Mouse (Mus musculus) cerebellum, postnatal 4 days (tissue): ENCODE data around the gene Gm14548.
"Not testable (repeated sequence)": the region's sequence is repeated elsewhere in the genome, so short reads cannot be mapped to it uniquely, and the experiment has no call there.

Source experiments
- DNase-seq, 2 experiments: peaks; one replicate each; pipeline ENCODE4 v3.0.0; 2022; ENCODE audit warnings: low spot score in 2 of 2, mixed read lengths in 1 of 2

Gm14548 gene

DNA sequence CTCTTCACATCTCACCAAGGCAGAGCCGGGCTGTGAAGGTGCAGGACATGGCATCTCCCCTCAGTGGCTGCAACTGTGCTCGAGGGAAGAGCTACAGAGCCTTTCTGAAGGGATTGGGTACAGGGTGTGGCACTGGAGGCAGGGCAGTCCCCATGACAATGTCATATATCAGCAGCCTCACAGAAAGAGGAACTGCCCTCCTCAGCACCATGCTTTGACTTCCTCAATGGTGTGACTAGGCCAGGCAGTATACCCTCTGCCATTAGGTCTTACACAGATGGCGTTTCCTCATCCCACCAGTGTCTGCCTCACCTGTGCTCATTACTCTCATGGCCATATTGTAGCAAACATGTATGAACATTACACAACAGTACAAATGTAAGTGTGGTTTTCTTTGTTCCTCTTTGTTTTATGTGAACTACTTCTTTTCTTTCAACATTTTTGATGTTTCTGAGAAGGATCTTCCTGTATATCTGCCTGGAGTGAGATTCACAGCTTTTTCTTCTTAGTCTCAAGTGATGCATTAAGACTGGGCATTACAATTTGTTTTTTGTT is at the start of gene Gm14548:
Gm14548 (minus strand) TSS at position 85 of the 555 bp plus-strand sequence.
- DNase-seq = not testable (repeated sequence)

DNA sequence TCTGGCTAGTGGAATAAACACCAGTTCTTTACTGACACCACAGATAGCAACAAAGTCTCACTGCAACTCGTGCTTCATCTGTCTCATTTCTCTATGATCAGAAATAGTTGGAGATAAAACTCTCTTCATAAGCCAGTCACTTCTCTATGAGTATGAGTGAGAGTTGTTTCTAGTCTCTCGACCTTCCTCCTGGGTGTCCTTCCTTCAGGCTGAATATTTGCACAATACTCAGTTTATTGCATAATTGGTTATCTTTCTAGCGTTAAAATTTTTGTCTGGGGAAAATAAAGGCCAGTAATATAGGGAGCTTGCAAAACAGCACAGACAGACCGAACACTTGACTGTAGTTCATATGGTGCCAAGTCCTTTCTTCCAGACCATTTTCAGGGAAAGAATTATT is 48.2 kb upstream of the Gm14548 start:
- no peak for DNase-seq

DNA sequence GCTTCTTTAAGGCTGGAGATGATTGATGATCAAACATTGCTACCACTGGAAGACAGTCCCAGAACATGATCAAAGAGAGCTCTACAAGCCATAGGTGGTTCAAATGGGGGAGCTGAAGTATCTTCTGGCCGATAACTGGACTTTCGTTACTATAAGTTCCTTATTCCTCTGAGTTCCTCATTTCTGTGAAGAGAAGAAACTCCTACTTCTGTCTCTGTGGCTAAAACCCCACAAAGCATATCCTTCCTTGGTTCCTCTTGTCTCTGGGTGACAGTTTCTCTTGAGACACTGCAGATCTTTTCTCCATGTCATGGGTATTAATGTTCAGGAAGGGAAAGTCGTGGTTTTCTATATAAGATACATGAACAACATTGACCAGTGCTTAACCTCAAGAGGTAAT is 43.0 kb upstream of the Gm14548 start:
- DNase-seq = no peak

DNA sequence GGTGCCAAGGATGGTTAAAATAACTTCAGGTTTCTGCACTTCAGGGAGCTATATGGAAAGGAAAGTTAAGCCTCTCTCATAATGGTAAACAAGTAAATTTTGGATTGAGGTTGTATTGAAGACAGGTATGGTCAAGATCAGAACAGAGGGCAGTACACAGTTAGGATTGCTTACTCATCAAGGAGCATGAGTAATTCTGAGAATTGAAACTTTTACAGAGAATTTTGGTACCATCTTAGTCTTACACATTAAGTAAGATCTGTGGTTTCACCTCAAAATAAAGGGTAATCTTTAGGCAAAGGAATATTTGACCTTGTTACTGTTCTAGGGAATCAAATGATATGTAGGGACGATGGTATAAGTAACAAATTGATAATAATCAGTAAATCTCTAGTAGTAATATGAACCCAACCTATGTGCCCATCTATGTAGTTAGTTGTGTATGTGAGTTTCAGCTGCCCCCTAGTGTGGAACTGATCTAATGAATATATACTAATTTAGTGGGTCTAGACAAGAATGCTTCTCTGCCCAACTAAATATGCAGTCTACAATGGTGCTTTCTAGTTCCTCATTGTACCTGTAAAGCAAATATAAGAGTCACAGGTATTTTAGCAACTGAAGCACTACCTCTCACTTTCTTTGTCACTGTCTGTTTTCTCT is 42.1 kb upstream of the Gm14548 start:
- no peak for DNase-seq

DNA sequence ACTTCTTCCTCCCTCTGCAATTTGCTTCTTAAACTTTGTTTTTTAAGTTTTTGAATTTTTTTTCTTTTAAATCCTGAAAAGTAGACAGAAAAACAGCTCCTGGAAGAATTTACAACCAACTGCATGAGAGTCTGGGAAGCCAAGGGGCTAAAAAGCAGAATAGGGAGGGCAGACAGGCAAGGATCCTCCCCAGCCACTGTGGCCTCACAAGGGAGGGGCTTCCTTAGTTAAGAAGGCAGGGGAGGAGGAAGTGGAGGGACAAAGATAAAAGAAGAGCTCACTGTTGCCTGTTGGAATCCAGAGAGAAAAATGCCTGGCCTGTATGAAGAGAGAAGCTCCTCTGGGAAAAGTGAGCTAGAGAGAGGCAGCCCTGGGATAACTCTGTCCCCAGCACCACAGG is 37.6 kb upstream of the Gm14548 start:
- DNase-seq = not testable (repeated sequence)

DNA sequence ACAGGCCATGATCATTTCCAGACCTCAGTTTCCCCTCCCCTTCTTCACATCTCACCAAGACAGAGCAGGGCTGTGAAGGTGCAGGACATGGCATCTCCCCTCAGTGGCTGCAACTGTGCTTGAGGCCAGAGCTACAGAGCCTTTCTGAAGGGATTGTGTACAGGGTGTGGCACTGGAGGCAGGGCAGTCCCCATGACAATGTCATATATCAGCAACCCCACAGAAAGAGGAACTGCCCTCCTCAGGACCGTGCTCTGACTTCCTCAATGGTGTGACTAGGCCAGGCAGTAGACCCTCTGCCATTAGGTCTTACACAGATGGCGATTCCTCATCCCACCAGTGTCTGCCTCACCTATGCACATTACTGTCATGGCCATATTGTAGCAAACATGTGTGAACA is 17.5 kb upstream of the Gm14548 start, which contains the start of gene Lilra6:
Lilra6 (minus strand) TSS at position 117 of the 400 bp plus-strand sequence.
- not testable (repeated sequence) for DNase-seq

DNA sequence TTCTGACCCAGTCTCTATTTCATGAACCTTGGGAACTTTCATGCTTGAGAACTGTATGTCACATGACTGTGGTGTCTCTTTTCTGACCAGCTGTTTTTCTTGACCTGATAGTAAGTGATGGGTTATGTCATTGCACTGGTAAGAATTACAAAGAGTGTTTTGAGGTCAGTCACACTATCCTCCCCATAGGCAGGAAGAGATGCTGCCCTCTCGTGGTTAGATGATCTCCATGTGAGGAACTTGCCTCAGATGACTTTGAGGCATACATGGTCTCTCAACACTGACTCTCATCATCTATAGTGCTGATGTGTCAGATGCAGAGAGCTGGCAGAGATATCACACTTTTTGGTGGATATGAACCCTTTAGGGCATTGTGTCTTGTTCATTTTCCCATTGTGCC is 5.8 kb upstream of the Gm14548 start:
- DNase-seq = no peak

DNA sequence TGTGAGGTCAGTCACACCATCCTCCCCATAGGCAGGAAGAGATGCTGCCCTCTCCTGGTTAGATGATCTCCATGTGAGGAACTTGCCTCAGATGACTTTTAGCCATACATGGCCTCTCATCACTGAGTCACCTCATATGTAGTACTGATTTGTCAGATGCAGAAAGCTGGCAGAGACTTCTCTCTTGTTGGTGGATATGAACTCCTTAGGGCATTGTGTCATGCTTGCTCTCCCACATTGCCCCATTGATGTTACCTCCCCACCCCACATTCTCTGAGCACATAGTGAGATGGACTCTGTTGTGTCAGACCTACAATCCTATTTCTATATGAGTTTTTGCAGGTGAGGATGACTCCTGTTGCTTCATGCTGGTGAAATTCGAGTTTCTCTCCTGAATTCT is 22.9 kb downstream of the Gm14548 start:
- not testable (repeated sequence) for DNase-seq

DNA sequence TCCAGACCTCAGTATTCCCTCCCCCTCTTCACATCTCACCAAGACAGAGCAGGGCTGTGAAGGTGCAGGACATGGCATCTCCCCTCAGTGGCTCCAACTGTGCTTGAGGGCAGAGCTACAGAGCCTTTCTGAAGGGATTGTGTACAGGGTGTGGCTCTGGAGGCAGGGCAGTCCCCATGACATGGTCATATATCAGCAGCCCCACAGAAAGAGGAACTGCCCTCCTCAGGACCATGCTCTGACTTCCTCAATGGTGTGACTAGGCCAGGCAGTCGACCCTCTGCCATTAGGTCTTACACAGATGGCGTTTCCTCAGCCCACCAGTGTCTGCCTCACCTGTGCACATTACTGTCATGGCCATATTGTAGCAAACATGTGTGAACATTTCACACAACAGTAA is 53.0 kb downstream of the Gm14548 start, which contains the start of gene Pira2:
Pira2 (minus strand) TSS at position 101 of the 400 bp plus-strand sequence.
- not testable (repeated sequence) for DNase-seq

DNA sequence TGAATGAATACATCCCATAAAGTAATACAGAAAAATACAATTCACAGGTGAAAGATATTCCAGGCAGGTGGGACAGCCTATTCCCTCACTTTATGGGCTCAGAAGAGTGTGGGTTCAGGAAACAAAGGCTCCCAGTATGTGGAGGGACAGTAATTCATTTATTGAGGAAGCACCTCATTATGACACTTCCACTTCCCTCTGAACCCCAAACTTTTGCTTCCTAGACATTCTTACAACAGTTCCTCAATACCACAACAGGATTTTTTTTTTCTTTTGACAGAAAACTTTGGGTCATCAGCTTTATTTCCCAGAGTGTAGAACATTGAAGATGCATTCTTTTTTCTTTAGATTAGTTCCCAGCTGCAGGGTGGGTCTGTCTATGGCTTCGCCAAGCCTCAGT is 60.1 kb downstream of the Gm14548 start:
- not testable (repeated sequence) for DNase-seq
